Mouse (Mus musculus): Measurements from ENCODE around the gene Slc25a33.

- TF ChIP-seq POLR2A (IDR thresholded peaks at IDR 0.05; ENCODE audit: control insufficient read depth, extremely low read depth, insufficient read depth, low read length, poor library complexity) (no peak), CTCF (IDR thresholded peaks at IDR 0.05; ENCODE audit: borderline replicate concordance, control insufficient read depth, extremely low read depth, insufficient read depth, low read length, poor library complexity) (no peak)
Observed at GRCm38 (mm10) chr4:149732800-149733199, 41.3 kb downstream of the Slc25a33 start.

All from thymus, adult 2 months (tissue).